Mouse (Mus musculus): Measurements from ENCODE around the gene Gm13694.

- TF ChIP-seq CTCF (IDR thresholded peaks at IDR 0.05; ENCODE audit: borderline replicate concordance, insufficient read depth, low read length): no peak
- TF ChIP-seq POLR2A (IDR thresholded peaks at IDR 0.05; ENCODE audit: low read depth, low read length): no peak
These were observed 36.9 kb upstream of the Gm13694 start for GRCm38 (mm10) chr2:83941792-83942191.

Data from embryonic fibroblast, embryonic 13.5 days (primary cell).